Mouse (Mus musculus): ENCODE measurements at regions not wholly inside any gene's neighbourhood (a gene's known extent, or its start where the extent isn't known, plus 50 kb on each side); places are given as distances from the start of the nearest gene placed in this dataset.

DNA sequence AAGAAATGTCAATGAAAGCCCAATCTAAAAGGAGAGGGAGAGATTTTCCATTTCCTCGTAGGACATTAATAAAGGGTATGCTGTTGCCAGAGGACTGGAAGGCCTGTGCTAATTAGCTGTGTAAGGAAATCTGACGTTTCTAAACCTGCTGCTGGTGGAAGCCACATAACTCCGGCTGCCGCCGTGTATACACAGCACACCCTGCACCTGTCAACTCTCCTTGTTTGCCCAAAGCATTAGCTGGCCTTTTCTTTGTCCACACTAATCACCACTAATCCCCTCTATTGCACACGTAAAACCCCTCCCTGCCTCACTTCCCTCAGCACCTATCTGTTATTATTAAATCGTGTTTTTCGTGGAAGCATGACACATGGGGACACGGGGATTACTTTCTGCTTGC, 108.7 kb downstream of the Gm10260 start:
- DNase-seq (ENCODE audit: low read depth): no peak

- DNase-seq (ENCODE audit: low read depth): no peak
Measured at GRCm38 (mm10) chr13:97651176-97651575, 109.3 kb downstream of the Gm10260 start.

DNA sequence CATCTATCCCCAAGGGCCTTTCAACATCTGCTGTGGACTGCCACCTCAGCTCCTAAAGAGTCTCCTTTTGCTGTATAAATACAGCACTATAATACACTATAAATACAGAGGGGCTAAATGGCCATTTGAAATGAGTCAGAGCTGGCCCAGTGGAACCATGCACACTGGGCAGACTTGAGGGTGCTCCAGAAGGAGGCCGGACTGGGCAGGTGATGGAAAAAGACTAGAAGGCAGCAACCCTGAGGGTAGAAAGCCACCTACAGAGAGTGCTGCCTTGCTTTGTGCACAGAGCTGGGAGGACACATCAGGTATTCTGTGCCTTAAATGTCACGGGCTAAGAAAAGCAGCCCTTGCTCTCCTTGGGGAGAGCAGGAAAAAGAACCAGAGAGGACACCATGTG, 110.2 kb downstream of the Gm10260 start:
- no peak for DNase-seq (ENCODE audit: low read depth)

- DNase-seq (ENCODE audit: low read depth): no peak
Measured at GRCm38 (mm10) chr13:97647486-97647885, 112.9 kb downstream of the Gm10260 start.

GRCm38 (mm10) chr13:97646021-97646385, 114.4 kb downstream of the Gm10260 start:
- DNase-seq (ENCODE audit: low read depth): no peak

- no peak for DNase-seq (ENCODE audit: low read depth)
Measured at GRCm38 (mm10) chr13:97645107-97646020, 115.1 kb downstream of the Gm10260 start.

DNA sequence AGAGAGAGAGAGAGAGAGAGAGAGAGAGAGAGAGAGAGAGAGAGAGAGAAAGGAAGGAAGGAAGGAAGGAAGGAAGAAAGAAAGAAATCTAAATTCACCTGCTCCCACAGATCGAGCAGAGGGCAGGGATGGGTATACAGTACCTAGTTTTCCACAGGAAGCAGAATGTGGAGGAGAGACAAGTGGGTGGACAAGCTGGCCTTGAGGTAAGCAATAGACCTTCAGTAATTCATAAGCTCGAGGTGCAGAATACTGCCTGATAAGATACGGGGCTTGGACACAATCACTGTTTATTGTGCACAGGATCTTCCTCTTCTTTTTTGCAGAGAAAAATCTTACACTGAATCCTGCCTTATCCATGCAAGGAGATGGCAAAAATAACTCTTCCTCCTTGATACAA, 120.2 kb downstream of the Gm10260 start:
- DNase-seq (ENCODE audit: low read depth): no peak

DNA sequence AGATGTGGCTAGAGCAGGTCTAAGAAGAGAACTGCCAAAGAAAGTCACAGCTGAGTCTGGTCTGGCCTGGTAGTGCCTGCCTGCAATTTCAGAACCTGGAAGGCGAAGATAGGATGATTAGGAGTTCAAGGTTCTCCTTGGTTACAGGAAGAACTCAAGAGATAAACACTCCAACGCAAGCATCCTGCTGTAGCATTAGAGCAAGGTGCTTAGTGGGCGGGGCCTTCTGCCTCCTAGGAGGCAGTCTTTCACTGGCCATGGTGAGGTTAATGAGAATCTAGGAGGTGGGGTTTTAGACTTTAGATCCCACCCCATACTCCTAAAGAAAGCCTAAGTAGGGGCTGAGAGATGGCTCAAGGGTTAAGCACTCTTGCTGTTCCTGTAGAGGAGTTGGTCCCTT, 120.8 kb downstream of the Gm10260 start:
- DNase-seq (ENCODE audit: low read depth): no peak

GRCm38 (mm10) chr13:97638457-97639088, 121.9 kb downstream of the Gm10260 start:
- no peak for DNase-seq (ENCODE audit: low read depth)

DNA sequence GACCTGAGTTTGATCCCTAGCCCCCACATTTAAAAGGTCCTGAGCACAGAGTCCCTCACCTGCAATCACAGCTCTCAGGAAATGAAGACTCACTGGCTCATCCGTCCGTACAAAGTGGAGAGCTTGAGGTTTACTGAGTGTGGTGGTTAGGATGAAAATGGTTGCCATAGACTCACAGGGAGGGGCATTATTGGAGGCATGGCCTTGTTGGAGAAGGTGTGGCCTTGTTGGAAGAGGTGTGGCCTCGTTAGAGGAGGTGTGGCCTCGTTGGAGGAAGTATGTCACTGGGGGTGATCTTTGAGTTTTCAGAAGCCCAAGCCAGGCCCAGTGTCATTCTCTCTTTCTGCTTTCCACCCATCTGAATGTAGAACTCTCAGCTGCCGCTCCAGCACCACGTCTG, 122.9 kb downstream of the Gm10260 start:
- DNase-seq (ENCODE audit: low read depth): no peak

DNA sequence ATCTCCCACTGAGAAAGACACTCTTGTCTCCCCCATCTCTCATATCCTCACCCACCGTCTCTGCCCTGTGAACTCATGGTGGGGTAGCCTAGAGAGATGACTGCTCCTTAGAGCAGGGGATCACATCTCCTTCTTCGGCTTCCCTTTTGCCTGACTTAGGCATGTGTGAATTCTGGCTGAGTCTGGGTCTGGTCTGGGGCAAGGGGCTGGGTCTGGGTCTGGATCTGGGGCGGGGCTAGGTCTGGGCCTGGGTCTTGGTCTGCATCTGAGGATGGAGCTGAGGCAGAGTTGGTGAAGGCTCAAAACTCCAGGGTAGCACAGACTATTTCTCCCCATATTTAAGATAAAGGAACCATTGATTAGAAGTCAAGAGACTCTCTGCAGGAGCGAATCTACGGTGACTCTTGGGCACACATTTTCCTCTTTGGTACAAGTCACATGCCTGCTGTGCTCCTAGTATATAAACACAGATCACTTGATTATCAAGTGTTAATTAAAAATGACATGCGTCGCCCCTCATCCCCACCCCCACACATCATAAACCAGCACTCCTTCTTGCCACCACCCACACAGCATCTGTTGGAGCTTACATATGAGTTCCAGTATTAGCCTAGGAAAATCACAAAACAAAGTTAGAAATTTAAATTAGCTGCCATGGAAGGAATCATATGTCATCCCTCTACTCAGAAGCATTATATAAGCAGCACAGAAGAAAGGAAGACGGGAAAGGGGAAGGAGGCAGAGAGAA, 126.2 kb downstream of the Gm10260 start:
- DNase-seq (ENCODE audit: low read depth): no peak

DNA sequence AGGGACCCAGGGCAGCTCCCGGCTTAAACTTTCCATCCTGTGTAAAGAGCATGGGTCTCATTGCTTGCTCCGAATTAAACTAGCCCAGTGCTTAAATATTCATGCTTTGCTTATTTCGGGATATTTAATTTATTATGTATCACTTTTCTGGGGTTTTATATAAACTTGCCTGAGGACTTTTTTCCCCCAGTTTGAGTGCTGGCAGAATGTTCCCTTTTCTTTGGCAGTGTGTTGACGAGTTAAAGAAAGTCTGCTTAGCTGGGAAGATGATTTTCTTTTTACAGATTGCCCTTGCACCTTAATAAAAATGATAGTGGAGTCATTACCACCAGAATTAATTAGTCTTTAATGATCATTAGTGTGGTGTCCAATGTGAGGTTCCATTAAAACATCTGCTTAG, 126.9 kb downstream of the Gm10260 start:
- no peak for DNase-seq (ENCODE audit: low read depth)

DNA sequence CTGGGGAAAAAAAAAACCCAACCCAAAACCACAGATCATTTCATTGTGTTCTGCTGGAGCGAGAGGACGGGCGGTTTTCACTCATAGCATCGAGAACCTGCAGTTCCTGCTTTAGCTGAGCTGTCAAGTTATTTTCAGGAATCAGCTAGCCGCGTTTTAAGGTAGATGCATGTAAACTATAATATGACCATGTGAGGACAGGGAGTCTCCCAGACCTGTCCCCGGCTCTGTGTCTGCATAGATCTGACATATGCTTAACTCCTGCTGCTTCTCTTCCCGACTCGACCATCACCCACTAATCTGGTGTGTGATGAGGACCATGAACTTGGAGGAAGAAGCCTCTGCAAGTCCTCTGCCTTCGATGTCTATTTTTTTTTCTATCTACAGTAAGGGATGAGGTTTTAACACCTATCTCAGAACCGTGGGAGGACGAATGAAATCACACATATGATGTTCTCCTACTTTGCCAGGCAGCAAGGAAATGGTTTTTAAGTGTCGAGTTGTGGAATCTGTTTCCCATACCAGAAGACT, 128.5 kb downstream of the Gm10260 start:
- no peak for DNase-seq (ENCODE audit: low read depth)

- no peak for DNase-seq (ENCODE audit: low read depth)
Measured at GRCm38 (mm10) chr13:97630921-97631320, 129.5 kb downstream of the Gm10260 start.

- no peak for DNase-seq (ENCODE audit: low read depth)
Measured at GRCm38 (mm10) chr13:97628608-97629007, 131.8 kb downstream of the Gm10260 start.

- no peak for DNase-seq (ENCODE audit: low read depth)
Measured at GRCm38 (mm10) chr13:97627247-97627646, 133.2 kb downstream of the Gm10260 start.

GRCm38 (mm10) chr13:97626786-97627185, 133.6 kb downstream of the Gm10260 start:
- no peak for DNase-seq (ENCODE audit: low read depth)

- DNase-seq (ENCODE audit: low read depth): no peak
Measured at GRCm38 (mm10) chr13:97626116-97626515, 134.3 kb downstream of the Gm10260 start.

GRCm38 (mm10) chr13:97625391-97625790, 135.0 kb downstream of the Gm10260 start:
- no peak for DNase-seq (ENCODE audit: low read depth)

- no peak for DNase-seq (ENCODE audit: low read depth)
Measured at GRCm38 (mm10) chr13:97618190-97618586, 142.2 kb downstream of the Gm10260 start.

DNA sequence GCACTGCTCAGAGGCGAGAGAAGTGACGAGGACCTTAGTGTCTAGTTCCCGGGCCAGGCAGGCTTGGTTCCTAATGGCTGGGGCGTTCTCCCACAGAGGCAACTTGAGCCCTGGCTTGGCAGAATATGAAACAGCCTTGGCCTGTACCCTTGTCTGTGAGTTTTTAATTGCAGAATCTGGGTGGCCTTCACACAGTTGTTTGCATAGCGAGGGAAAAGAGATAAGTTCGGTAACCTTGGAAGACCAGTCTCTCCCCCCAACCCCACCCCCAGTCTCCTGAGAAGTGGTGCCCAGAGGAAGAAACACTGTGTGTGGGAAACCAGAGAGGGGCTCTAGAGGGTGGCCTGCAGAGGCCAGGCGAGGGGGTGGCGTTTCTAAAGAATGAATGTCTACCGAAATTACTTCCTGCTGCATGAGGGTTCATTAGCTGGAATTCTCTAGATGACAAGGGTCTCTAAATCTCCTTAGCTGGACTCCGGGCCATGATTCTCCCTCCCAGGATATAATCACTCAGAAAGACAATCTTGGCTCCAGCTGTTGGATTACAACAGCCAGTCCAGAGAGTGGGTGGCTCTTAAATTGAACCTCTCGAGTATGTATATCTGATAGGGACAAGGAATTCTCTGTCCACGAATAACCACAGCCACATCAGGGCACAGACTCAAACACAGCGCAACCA, 142.8 kb downstream of the Gm10260 start:
- DNase-seq (ENCODE audit: low read depth): no peak

GRCm38 (mm10) chr13:97616919-97617318, 143.5 kb downstream of the Gm10260 start:
- DNase-seq (ENCODE audit: low read depth): no peak

Measured in fibroblast of lung, adult 2 months (primary cell).